Mouse (Mus musculus): Measurements from ENCODE around the gene Disc1.

- TF ChIP-seq CTCF (IDR thresholded peaks at IDR 0.05) = no peak
- no peak for TF ChIP-seq EP300 (IDR thresholded peaks at IDR 0.05)
Observed at GRCm38 (mm10) chr8:125177091-125177490, 123.1 kb downstream of the Disc1 start.
